Mouse (Mus musculus) liver, embryonic 14.5 days (tissue): Measurements from ENCODE around the gene Ccdc85a. TPM values are rescaled to one million over a fixed set of nuclear protein-coding genes. Genes with fewer than 3 reads are reported as not detected.

ENCODE experiments used
- ATAC-seq: fragments of 200-750 bp; cut with Nextera tagmentation; 2 replicates; pipeline ENCODE4 v1.8.0; 2017; ENCODE audit warnings: moderate number of reproducible peaks, mild to moderate bottlenecking, moderate library complexity; ENCODE audit not compliant: insufficient read depth
- DNase-seq, 3 experiments: peaks; one replicate each; pipeline ENCODE4 v3.0.0-alpha.2; 2012 to 2013; ENCODE audit warnings: low read depth in 3 of 3, low spot score in 3 of 3
- H3K27ac ChIP-seq: fragments of 300-500 bp; sonication (generic); 2 replicates; pipeline ENCODE4 v1.5.1; 2014; ENCODE audit warnings: moderate library complexity, mild to moderate bottlenecking, control low read depth, inconsistent platforms
- H3K27me3 ChIP-seq: fragments of 300-500 bp; sonication (generic); 2 replicates; pipeline ENCODE4 v1.6.1; 2014; ENCODE audit warnings: mild to moderate bottlenecking, low read length, moderate library complexity; ENCODE audit not compliant: control insufficient read depth, insufficient read depth
- H3K36me3 ChIP-seq: fragments of 300-500 bp; sonication (generic); replicated peaks from 2 replicates; pipeline ENCODE4 v1.6.1; 2014; ENCODE audit warnings: low read depth; ENCODE audit not compliant: control insufficient read depth, insufficient read depth
- H3K4me1 ChIP-seq, 2 experiments: fragments of 200-500 bp in 1 of 2; fragments of 300-500 bp in 1 of 2; sonication (generic) in 1 of 2; replicated peaks; 2 replicates each; pipeline ENCODE4 v1.6.1; 2012 to 2014; ENCODE audit warnings: antibody characterized with exemption in 1 of 2, inconsistent platforms in 1 of 2, low read length in 1 of 2; ENCODE audit not compliant: control insufficient read depth in 2 of 2, insufficient read depth in 2 of 2
- H3K4me2 ChIP-seq: fragments of 300-500 bp; sonication (generic); 2 replicates; pipeline ENCODE4 v1.6.1; 2014; ENCODE audit warnings: low read depth, mild to moderate bottlenecking, control low read depth, moderate library complexity
- H3K4me3 ChIP-seq, 2 experiments: fragments of 200-500 bp in 1 of 2; fragments of 300-500 bp in 1 of 2; sonication (generic) in 1 of 2; 2 replicates each; pipeline ENCODE4 v1.5.1; 2012 to 2014; ENCODE audit warnings: low read depth in 2 of 2, low read length in 2 of 2, mild to moderate bottlenecking in 2 of 2, control low read depth in 1 of 2, inconsistent platforms in 1 of 2, moderate library complexity in 1 of 2; ENCODE audit not compliant: insufficient read depth in 1 of 2
- H3K9ac ChIP-seq: fragments of 300-500 bp; sonication (generic); replicated peaks from 2 replicates; pipeline ENCODE4 v1.6.1; 2014; ENCODE audit warnings: mild to moderate bottlenecking, control low read depth, moderate library complexity
- H3K9me3 ChIP-seq: fragments of 300-500 bp; sonication (generic); 2 replicates; pipeline ENCODE4 v1.6.1; 2016; ENCODE audit warnings: low read length, mixed read lengths; ENCODE audit not compliant: control insufficient read depth
- CTCF ChIP-seq: IDR thresholded peaks from 2 replicates; pipeline ENCODE4 v1.5.1; 2016; ENCODE audit warnings: antibody characterized with exemption, low read depth, control low read depth
- EP300 ChIP-seq: IDR thresholded peaks from 2 replicates; pipeline ENCODE4 v1.6.1; 2016; ENCODE audit warnings: antibody characterized with exemption, low read depth
- WGBS: fragments of 180-500 bp; shearing (Covaris S2); extraction: QIAGEN DNeasy Blood & Tissue Kit; methylation state at CpG from one replicate; pipeline ENCODE4 v1.1.7; 2014; ENCODE audit not compliant: insufficient replicate concordance; 5-methylcytosine and 5-hydroxymethylcytosine counted together
- polyA plus RNA-seq, 2 experiments: library from polyadenylated mRNA; depleted of rRNA in 1 of 2; stranded (reverse) in 1 of 2; unstranded in 1 of 2; fragments of >200 nt; fragmentation: Nextera tagmentation in 1 of 2; extraction: Ambion mirVana in 1 of 2; gene quantifications; 2 replicates each; pipeline versions ENCODE4 v1.2.1 to v1.2.3; 2012 to 2014

Gene Ccdc85a
- polyA plus RNA-seq, 2 experiments: 0.01 TPM; not detected in 1

DNA sequence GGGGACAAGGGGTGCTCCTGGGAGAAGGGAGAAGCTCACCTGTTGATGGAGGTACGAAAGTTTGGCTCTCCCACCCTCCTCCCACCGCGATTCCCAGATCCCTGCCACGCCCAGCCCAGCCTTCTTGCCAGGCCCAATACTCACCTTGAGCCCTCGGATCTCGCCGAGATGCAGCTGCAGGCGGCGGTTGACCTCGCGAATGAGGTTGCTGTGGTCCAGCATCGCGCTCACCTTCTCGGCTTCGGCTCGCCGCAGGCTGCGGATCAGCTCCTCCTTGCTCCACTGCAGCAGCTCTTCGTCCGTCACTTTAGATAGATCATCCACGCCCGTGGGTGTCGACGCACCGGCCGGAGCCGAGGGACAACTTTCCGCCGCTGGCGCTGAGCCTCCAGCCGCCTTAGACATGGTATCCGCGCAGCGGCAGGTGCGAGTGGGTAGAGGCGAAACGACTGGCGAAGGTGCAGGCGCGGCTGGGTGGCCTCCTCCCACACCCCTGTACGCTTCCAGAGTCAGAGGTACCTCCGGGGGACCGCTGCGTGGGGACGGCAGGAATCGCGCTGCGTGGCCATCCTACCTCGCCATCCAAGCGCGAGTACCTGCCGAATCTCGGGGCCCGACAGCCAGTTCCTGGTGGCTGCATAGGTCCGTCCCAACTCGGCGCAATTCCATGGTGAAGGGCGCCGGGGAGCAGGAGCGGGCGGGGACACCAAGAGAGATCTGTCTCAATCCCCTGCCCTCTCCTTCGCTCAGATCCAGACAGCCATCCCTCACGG is 800 bp downstream of the Ccdc85a start:
- no peak for TF ChIP-seq EP300
- TF ChIP-seq CTCF: no peak
- Histone ChIP-seq H3K4me3 (peak overlapping the region; percentile 26 to 31; a peak in 3 of 4 replicates), H3K4me2 (peak overlapping the region; percentile 55), H3K27ac (no peak overlapping the region), H3K4me1 (no peaks in the 10 kb centered on the region), H3K36me3 (no peaks in the 10 kb centered on the region), H3K9me3 (no peaks in the 10 kb centered on the region), H3K9ac (no peak overlapping the region), H3K27me3 (peaks cover 23% of the 10 kb centered on the region)
- ATAC-seq (no peak), DNase-seq (no peak)
- WGBS: 1% methylated on average over 62 of the region's 63 CpGs

DNA sequence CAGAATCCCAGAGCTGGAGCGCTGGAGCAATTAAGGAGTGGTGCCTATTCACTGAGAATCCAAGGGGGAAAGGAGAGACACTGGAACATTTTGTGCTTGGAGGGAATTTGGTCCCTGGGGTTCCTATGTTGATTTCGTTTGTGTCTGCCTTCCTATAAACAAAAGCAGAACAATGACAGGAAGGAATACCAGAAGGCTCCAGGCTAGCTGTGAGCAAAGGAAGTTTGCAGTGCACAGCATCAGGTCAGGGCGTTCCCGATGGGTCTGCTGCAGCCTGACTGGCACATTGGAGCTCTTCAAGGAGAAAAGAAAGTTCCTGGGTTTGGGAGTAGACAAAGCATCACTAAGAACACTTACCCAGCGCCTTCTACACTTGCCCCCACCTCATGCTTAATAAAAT is 1.9 kb downstream of the Ccdc85a start:
- no peak for TF ChIP-seq CTCF
- TF ChIP-seq EP300: no peak
- Histone ChIP-seq H3K9me3 (no peaks in the 10 kb centered on the region), H3K36me3 (no peaks in the 10 kb centered on the region), H3K4me3 (no peak overlapping the region), H3K9ac (no peak overlapping the region), H3K27me3 (peaks cover 23% of the 10 kb centered on the region), H3K4me2 (no peak overlapping the region), H3K4me1 (no peaks in the 10 kb centered on the region), H3K27ac (no peak overlapping the region)
- WGBS: 11% methylated on average over 5 of the region's 5 CpGs
- ATAC-seq (no peak), DNase-seq (no peak)

DNA sequence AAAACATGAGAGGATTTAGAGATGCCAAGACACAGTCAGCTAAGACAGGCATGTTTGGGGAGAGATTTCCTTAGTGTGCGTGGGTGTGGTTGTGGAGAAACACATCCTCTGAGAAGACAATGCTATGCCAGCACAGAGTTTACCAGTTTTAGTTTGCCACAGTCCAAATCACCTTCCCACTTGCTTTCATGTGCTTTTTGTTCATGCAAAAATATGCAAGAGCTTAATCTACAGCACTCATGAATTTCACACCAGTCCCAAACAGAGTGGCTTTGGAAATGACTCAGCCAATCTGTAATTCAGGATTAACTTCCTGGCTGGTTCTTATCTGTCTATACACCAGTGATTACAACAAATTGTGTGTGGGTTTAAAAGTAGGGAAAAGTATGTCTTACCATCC is 11.7 kb downstream of the Ccdc85a start:
- Histone ChIP-seq H3K4me1 (no peaks in the 10 kb centered on the region), H3K4me2 (no peak overlapping the region), H3K4me3 (no peak overlapping the region), H3K27me3 (no peaks in the 10 kb centered on the region), H3K9ac (no peak overlapping the region), H3K36me3 (no peaks in the 10 kb centered on the region), H3K27ac (no peak overlapping the region), H3K9me3 (no peaks in the 10 kb centered on the region)
- no peak for DNase-seq
- no peak for ATAC-seq
- 50% methylated on average over 1 of the region's 1 CpGs for WGBS
- TF ChIP-seq CTCF (no peak), EP300 (no peak)

DNA sequence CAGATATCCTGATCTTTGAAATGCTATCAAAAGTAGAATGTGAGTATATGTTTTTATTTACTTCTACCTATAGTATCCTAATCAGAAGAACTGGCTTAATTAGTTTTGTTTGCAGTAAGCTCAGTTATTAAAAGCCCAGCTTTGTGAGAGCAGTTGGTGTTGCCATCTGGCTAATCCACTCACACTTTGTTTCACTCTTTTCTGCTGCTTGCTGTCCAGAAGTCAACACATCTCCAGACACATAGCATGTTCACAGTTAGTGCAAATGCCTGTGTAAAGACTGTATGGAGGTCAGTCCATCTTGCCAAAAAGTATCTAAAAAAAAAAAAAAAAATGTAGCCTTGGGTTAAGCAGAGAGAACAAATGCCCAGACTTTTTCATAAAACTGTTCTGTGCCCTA is 27.7 kb downstream of the Ccdc85a start:
- Histone ChIP-seq H3K9ac (no peak overlapping the region), H3K27ac (no peak overlapping the region), H3K36me3 (no peaks in the 10 kb centered on the region), H3K27me3 (no peaks in the 10 kb centered on the region), H3K4me3 (no peak overlapping the region), H3K4me2 (no peak overlapping the region), H3K9me3 (no peaks in the 10 kb centered on the region), H3K4me1 (no peaks in the 10 kb centered on the region)
- ATAC-seq: no peak
- TF ChIP-seq EP300: no peak
- no peak for DNase-seq

DNA sequence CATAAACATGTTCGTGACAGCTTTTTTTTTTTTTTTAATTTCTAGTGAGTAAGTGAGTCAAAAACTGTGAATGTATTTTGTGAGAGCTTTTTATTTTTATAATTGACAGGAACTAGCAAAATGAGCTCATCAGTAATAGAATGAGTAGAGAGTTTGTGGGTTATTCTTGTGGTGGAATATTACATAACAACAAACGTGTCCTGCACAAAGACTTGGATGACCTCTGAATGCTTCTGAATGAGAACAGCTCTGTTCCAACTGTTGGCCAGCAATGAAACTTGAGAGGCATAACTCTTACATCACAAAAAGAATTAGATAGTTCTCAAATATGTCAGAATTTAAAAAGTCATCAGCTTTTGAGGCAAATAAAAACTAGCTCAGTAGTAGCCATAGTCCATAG is 40.7 kb downstream of the Ccdc85a start:
- no peak for TF ChIP-seq EP300
- no peak overlapping the region for H3K27ac ChIP-seq
- DNase-seq: no peak
- 58% methylated on average over 2 of the region's 2 CpGs for WGBS
- H3K9me3 ChIP-seq: no peaks in the 10 kb centered on the region
- H3K27me3 ChIP-seq: no peaks in the 10 kb centered on the region
- no peak overlapping the region for H3K4me3 ChIP-seq
- no peaks in the 10 kb centered on the region for H3K36me3 ChIP-seq
- no peak overlapping the region for H3K4me2 ChIP-seq
- no peak for ATAC-seq
- H3K9ac ChIP-seq: no peak overlapping the region
- no peaks in the 10 kb centered on the region for H3K4me1 ChIP-seq
